Mouse (Mus musculus) stomach, postnatal 0 days (tissue): Measurements from ENCODE around the gene Spag4. TPM values are rescaled to one million over a fixed set of nuclear protein-coding genes. Genes with fewer than 3 reads are reported as not detected.
A peak's percentile ranks its signal among the peaks of the same experiment; 100 is the strongest.

ENCODE experiments used
- ATAC-seq: fragments of 200-750 bp; cut with Nextera tagmentation; 2 replicates; pipeline ENCODE4 v1.8.0; 2017; ENCODE audit not compliant: low FRiP score, low TSS enrichment
- DNase-seq: peaks from one replicate; pipeline ENCODE4 v3.0.0-alpha.2; 2016; ENCODE audit warnings: low spot score
- H3K27ac ChIP-seq: fragments of 300-500 bp; sonication (generic); replicated peaks from 2 replicates; pipeline ENCODE4 v1.5.1; 2014; ENCODE audit warnings: mild to moderate bottlenecking, control low read depth
- H3K27me3 ChIP-seq: fragments of 300-500 bp; sonication (generic); 2 replicates; pipeline ENCODE4 v1.6.1; 2014; ENCODE audit warnings: low read length; ENCODE audit not compliant: control insufficient read depth, insufficient read depth
- H3K36me3 ChIP-seq: fragments of 300-500 bp; sonication (generic); 2 replicates; pipeline ENCODE4 v1.6.1; 2014; ENCODE audit warnings: low read length, mixed read lengths; ENCODE audit not compliant: control insufficient read depth, insufficient read depth
- H3K4me1 ChIP-seq: fragments of 300-500 bp; sonication (generic); replicated peaks from 2 replicates; pipeline ENCODE4 v1.6.1; 2014; ENCODE audit warnings: antibody characterized with exemption; ENCODE audit not compliant: control insufficient read depth, insufficient read depth
- H3K4me2 ChIP-seq: fragments of 300-500 bp; sonication (generic); replicated peaks from 2 replicates; pipeline ENCODE4 v1.6.1; 2014; ENCODE audit warnings: low read depth, mild to moderate bottlenecking, control low read depth, moderate library complexity
- H3K4me3 ChIP-seq: fragments of 300-500 bp; sonication (generic); 2 replicates; pipeline ENCODE4 v1.5.1; 2014; ENCODE audit warnings: low read depth, low read length, control low read depth
- H3K9ac ChIP-seq: fragments of 300-500 bp; sonication (generic); 2 replicates; pipeline ENCODE4 v1.6.1; 2014; ENCODE audit warnings: mild to moderate bottlenecking, low read length, control low read depth, mixed read lengths
- H3K9me3 ChIP-seq: fragments of 300-500 bp; sonication (generic); 2 replicates; pipeline ENCODE4 v1.6.1; 2016; ENCODE audit warnings: low read length; ENCODE audit not compliant: control insufficient read depth
- CTCF ChIP-seq: IDR thresholded peaks from 2 replicates; pipeline ENCODE4 v1.5.1; 2016; ENCODE audit warnings: antibody characterized with exemption, low read depth, mild to moderate bottlenecking, moderate library complexity
- EP300 ChIP-seq: optimal IDR thresholded peaks from 2 replicates; pipeline ENCODE3; 2016; ENCODE audit warnings: antibody characterized with exemption
- WGBS: fragments of 180-500 bp; shearing (Covaris S2); extraction: QIAGEN DNeasy Blood & Tissue Kit; methylation state at CpG from one replicate; pipeline ENCODE4 v1.1.7; 2014; 5-methylcytosine and 5-hydroxymethylcytosine counted together
- polyA plus RNA-seq: library from polyadenylated mRNA; unstranded; fragments of >200 nt; fragmentation: Nextera tagmentation; extraction: Ambion mirVana; gene quantifications from 2 replicates; pipeline ENCODE4 v1.2.1, GENCODE M21; 2015

Spag4 gene
- polyA plus RNA-seq, 1 experiment from 2014 or later = 2.7 TPM

- no peak overlapping the region for H3K4me2 ChIP-seq
- H3K36me3 ChIP-seq = no peaks in the 10 kb centered on the region
- no peak overlapping the region for H3K9ac ChIP-seq
- 74% methylated on average over 3 of the region's 3 CpGs for WGBS
- DNase-seq (no peak), ATAC-seq (no peak)
- no peaks in the 10 kb centered on the region for H3K9me3 ChIP-seq
- no peak for TF ChIP-seq EP300
- no peak for TF ChIP-seq CTCF
- H3K27me3 ChIP-seq = no peaks in the 10 kb centered on the region
- H3K4me1 ChIP-seq = no peaks in the 10 kb centered on the region
- no peak overlapping the region for H3K27ac ChIP-seq
- H3K4me3 ChIP-seq = no peak overlapping the region
Measured at GRCm38 (mm10) chr2:156084541-156084940, 19.6 kb downstream of the Spag4 start.

GRCm38 (mm10) chr2:156087391-156088110, 22.6 kb downstream of the Spag4 start:
- Histone ChIP-seq H3K36me3 (no peaks in the 10 kb centered on the region), H3K9ac (no peak overlapping the region), H3K27ac (no peak overlapping the region), H3K4me1 (no peaks in the 10 kb centered on the region; the same call in 1 of the 2 replicates), H3K9me3 (no peaks in the 10 kb centered on the region), H3K4me2 (no peak overlapping the region), H3K4me3 (no peak overlapping the region), H3K27me3 (no peaks in the 10 kb centered on the region)
- no peak for ATAC-seq
- no peak for DNase-seq
- WGBS = 80% methylated on average over 7 of the region's 7 CpGs
- no peak for TF ChIP-seq CTCF
- TF ChIP-seq EP300 = no peak

- no peak overlapping the region for H3K27ac ChIP-seq
- H3K4me3 ChIP-seq = no peak overlapping the region
- DNase-seq = no peak
- TF ChIP-seq EP300 (no peak), CTCF (no peak)
- H3K9ac ChIP-seq = no peak overlapping the region
- no peaks in the 10 kb centered on the region; the same call in 1 of the 2 replicates for H3K4me1 ChIP-seq
- H3K4me2 ChIP-seq = no peak overlapping the region
- ATAC-seq = no peak
- WGBS = 52% methylated on average over 1 of the region's 1 CpGs
- no peaks in the 10 kb centered on the region for H3K9me3 ChIP-seq
- no peaks in the 10 kb centered on the region for H3K27me3 ChIP-seq
- no peaks in the 10 kb centered on the region; the same call in 1 of the 2 replicates for H3K36me3 ChIP-seq
Measured at GRCm38 (mm10) chr2:156089799-156090198, 24.8 kb downstream of the Spag4 start.

- TF ChIP-seq CTCF (no peak), EP300 (no peak)
- no peak overlapping the region for H3K9ac ChIP-seq
- peaks cover 5% of the 10 kb centered on the region for H3K36me3 ChIP-seq
- H3K4me3 ChIP-seq = no peak overlapping the region
- no peak overlapping the region for H3K27ac ChIP-seq
- no peak for DNase-seq
- H3K4me2 ChIP-seq = no peak overlapping the region
- WGBS = 56% methylated on average over 5 of the region's 5 CpGs
- no peaks in the 10 kb centered on the region; the same call in 1 of the 2 replicates for H3K4me1 ChIP-seq
- no peak for ATAC-seq
- H3K27me3 ChIP-seq = no peaks in the 10 kb centered on the region
- H3K9me3 ChIP-seq = no peaks in the 10 kb centered on the region
Measured at GRCm38 (mm10) chr2:156091926-156092325, 27.0 kb downstream of the Spag4 start.

- no peaks in the 10 kb centered on the region for H3K36me3 ChIP-seq
- peak; percentile 54 for ATAC-seq
- H3K4me1 ChIP-seq = no peaks in the 10 kb centered on the region
- under 1% methylated on average over 16 of the region's 16 CpGs for WGBS
- H3K27me3 ChIP-seq = no peaks in the 10 kb centered on the region
- H3K4me3 ChIP-seq = peak overlapping the region; percentile 98
- H3K9ac ChIP-seq = peak overlapping the region; percentile 96
- peak overlapping the region; percentile 66 for H3K4me2 ChIP-seq
- no peaks in the 10 kb centered on the region for H3K9me3 ChIP-seq
- H3K27ac ChIP-seq = peak overlapping the region; percentile 95
- no peak for TF ChIP-seq EP300
- TF ChIP-seq CTCF = no peak
- DNase-seq = peak; percentile 21
Measured at GRCm38 (mm10) chr2:156110627-156111357, 45.8 kb downstream of the Spag4 start.
